ENCODE assay signal across 19 mouse cellular contexts in genomic region chr3:82478179-82479138, GRCm38 (mm10).
DNase-seq lines count a peak whose midpoint lies in the region; ATAC-seq and TF ChIP-seq lines count a peak whose summit lies in the region.
"Had no signal": no experiment of that assay in that cellular context is flagged by ENCODE, and none has a peak within 500 bp of the region (broad histone marks: within the 10 kb centered on the region; RNA-seq: fewer than 3 reads in every experiment).

No protein-coding gene starts in this region.

- 56% methylated on average over 3 of the region's 3 CpGs for WGBS in hindbrain, embryonic 12.5 days
- WGBS in hindbrain, embryonic 16.5 days = 46% methylated on average over 3 of the region's 3 CpGs
- 33% methylated on average over 3 of the region's 3 CpGs for WGBS in neural tube, embryonic 13.5 days
- WGBS in hindbrain, postnatal 0 days = 54% methylated on average over 3 of the region's 3 CpGs

- peak; percentile 85 for ATAC-seq in hindbrain, embryonic 12.5 days (ENCODE audit: low FRiP score)
- no peak for ATAC-seq in hindbrain, embryonic 16.5 days
- ATAC-seq in neural tube, embryonic 13.5 days (ENCODE audit: low read depth) = peak; percentile 97
- no peak for ATAC-seq in hindbrain, postnatal 0 days
- ATAC-seq: forebrain, embryonic 16.5 days; inflammation-experienced regulatory T-cells, adult 6 months had no signal

- H3K4me3 ChIP-seq in hindbrain, embryonic 12.5 days = no peak overlapping the region
- no peak overlapping the region for H3K4me3 ChIP-seq in hindbrain, embryonic 16.5 days (ENCODE audit: low read length)
- H3K4me3 ChIP-seq in neural tube, embryonic 13.5 days = no peak overlapping the region
- no peak overlapping the region for H3K4me3 ChIP-seq in hindbrain, postnatal 0 days (ENCODE audit: low read length)
- H3K4me3 ChIP-seq: heart, adult 2 months; heart, embryonic 15.5 days had no signal

- no peak overlapping the region for H3K27ac ChIP-seq in hindbrain, embryonic 12.5 days
- H3K27ac ChIP-seq in hindbrain, embryonic 16.5 days (ENCODE audit: low read depth, low read length) = no peak overlapping the region
- H3K27ac ChIP-seq in neural tube, embryonic 13.5 days (replicated peaks) = no peak overlapping the region
- H3K27ac ChIP-seq in hindbrain, postnatal 0 days = no peak overlapping the region
- H3K27ac ChIP-seq: heart, adult 2 months; heart, embryonic 15.5 days had no signal

- H3K4me2 ChIP-seq in hindbrain, embryonic 12.5 days (replicated peaks) = no peak overlapping the region
- no peak overlapping the region for H3K4me2 ChIP-seq in hindbrain, embryonic 16.5 days (ENCODE audit: low read length)
- H3K4me2 ChIP-seq in neural tube, embryonic 13.5 days = no peak overlapping the region
- H3K4me2 ChIP-seq in hindbrain, postnatal 0 days (ENCODE audit: low read depth, low read length) = no peak overlapping the region
- H3K4me2 ChIP-seq: heart, embryonic 11.5 days; heart, embryonic 15.5 days had no signal

- H3K27me3 ChIP-seq in hindbrain, embryonic 12.5 days = no peaks in the 10 kb centered on the region
- no peaks in the 10 kb centered on the region for H3K27me3 ChIP-seq in hindbrain, embryonic 16.5 days (replicated peaks; ENCODE audit: control insufficient read depth, insufficient read depth, low read length)
- H3K27me3 ChIP-seq in neural tube, embryonic 13.5 days = no peaks in the 10 kb centered on the region
- H3K27me3 ChIP-seq in hindbrain, postnatal 0 days (ENCODE audit: insufficient read depth, low read length) = no peaks in the 10 kb centered on the region
- H3K27me3 ChIP-seq: CH12.LX; heart, embryonic 15.5 days had no signal

- H3K9ac ChIP-seq in hindbrain, embryonic 12.5 days = no peak overlapping the region
- H3K9ac ChIP-seq in hindbrain, embryonic 16.5 days (ENCODE audit: low read depth, low read length) = no peak overlapping the region
- H3K9ac ChIP-seq in neural tube, embryonic 13.5 days = no peak overlapping the region
- no peak overlapping the region for H3K9ac ChIP-seq in hindbrain, postnatal 0 days (replicated peaks; ENCODE audit: low read length)
- H3K9ac ChIP-seq: heart, embryonic 15.5 days had no signal

- TF ChIP-seq CTCF in hindbrain, postnatal 0 days (IDR thresholded peaks at IDR 0.05; ENCODE audit: low read depth) = no peak

- H3K36me3 ChIP-seq in hindbrain, embryonic 12.5 days = no peaks in the 10 kb centered on the region
- no peaks in the 10 kb centered on the region for H3K36me3 ChIP-seq in hindbrain, embryonic 16.5 days (ENCODE audit: control insufficient read depth, insufficient read depth, low read length)
- no peaks in the 10 kb centered on the region for H3K36me3 ChIP-seq in neural tube, embryonic 13.5 days
- no peaks in the 10 kb centered on the region for H3K36me3 ChIP-seq in hindbrain, postnatal 0 days (ENCODE audit: insufficient read depth, low read length)
- H3K36me3 ChIP-seq: heart, embryonic 15.5 days had no signal

- no peak for DNase-seq in neural tube, embryonic 10.5 days (ENCODE audit: extremely low spot score, low spot score)
- DNase-seq in hindbrain, postnatal 0 days (ENCODE audit: low spot score) = peak; percentile 8
- no peak for DNase-seq in left cerebral cortex, adult 8-10 months (ENCODE audit: low spot score in 2 of 2)
- DNase-seq in urinary bladder, adult 2 months (ENCODE audit: low spot score) = no peak
- DNase-seq: adrenal gland, adult 2 months; adrenal gland, postnatal 25 days; cerebellum, adult 2 months; cerebellum, postnatal 10 days; gastrocnemius, postnatal 14 days; heart, adult 2 months; heart, postnatal 14 days had no signal

- H3K9me3 ChIP-seq in hindbrain, embryonic 12.5 days (replicated peaks) = no peaks in the 10 kb centered on the region
- H3K9me3 ChIP-seq in hindbrain, embryonic 16.5 days (ENCODE audit: control insufficient read depth, low read length) = no peaks in the 10 kb centered on the region
- H3K9me3 ChIP-seq in neural tube, embryonic 13.5 days = no peaks in the 10 kb centered on the region
- no peaks in the 10 kb centered on the region for H3K9me3 ChIP-seq in hindbrain, postnatal 0 days (ENCODE audit: low read length)
- H3K9me3 ChIP-seq: heart, embryonic 15.5 days had no signal

- H3K4me1 ChIP-seq in hindbrain, embryonic 12.5 days = peaks cover 4% of the 10 kb centered on the region; the same call in 1 of the 2 replicates
- no peaks in the 10 kb centered on the region for H3K4me1 ChIP-seq in hindbrain, embryonic 16.5 days (ENCODE audit: control insufficient read depth, insufficient read depth, low read depth, low read length)
- H3K4me1 ChIP-seq in neural tube, embryonic 13.5 days (replicated peaks) = peaks cover 8% of the 10 kb centered on the region; the same call in 1 of the 2 replicates
- no peaks in the 10 kb centered on the region for H3K4me1 ChIP-seq in hindbrain, postnatal 0 days (ENCODE audit: insufficient read depth, low read length)
- H3K4me1 ChIP-seq: heart, embryonic 15.5 days had no signal

Comparison
In these comparisons a context has a peak if more than half of its experiments do, and no peak if none do; other contexts are left out.
1. ATAC-seq: peak in hindbrain, embryonic 12.5 days (single experiment) and neural tube, embryonic 13.5 days (single experiment); none in hindbrain, embryonic 16.5 days (single experiment) and hindbrain, postnatal 0 days (single experiment).